Mouse (Mus musculus) testis, adult 2 months (tissue): ENCODE results near the gene E330034G19Rik. TPM values are rescaled to one million over a fixed set of nuclear protein-coding genes. Genes with fewer than 3 reads are reported as not detected.

Experiments
- H3K27ac ChIP-seq: fragments of 200-500 bp; 2 replicates; pipeline ENCODE4 v1.5.1; 2012; ENCODE audit warnings: low read depth, low read length; ENCODE audit not compliant: control insufficient read depth, insufficient read depth
- H3K27me3 ChIP-seq: fragments of 200-500 bp; 2 replicates; pipeline ENCODE4 v1.6.1; 2012; ENCODE audit warnings: mild to moderate bottlenecking, low read length, moderate library complexity; ENCODE audit not compliant: control insufficient read depth, insufficient read depth
- H3K36me3 ChIP-seq: fragments of 200-500 bp; 2 replicates; pipeline ENCODE4 v1.6.1; 2012; ENCODE audit warnings: mild to moderate bottlenecking, low read length; ENCODE audit not compliant: control insufficient read depth, insufficient read depth
- H3K4me1 ChIP-seq: fragments of 200-500 bp; 2 replicates; pipeline ENCODE4 v1.6.1; 2012; ENCODE audit warnings: low read length; ENCODE audit not compliant: control insufficient read depth, insufficient read depth
- H3K4me3 ChIP-seq: fragments of 200-500 bp; 2 replicates; pipeline ENCODE4 v1.5.1; 2012; ENCODE audit warnings: low read depth, mild to moderate bottlenecking, low read length, moderate library complexity, mixed read lengths; ENCODE audit not compliant: control insufficient read depth
- CTCF ChIP-seq: fragments of 200-500 bp; IDR thresholded peaks from 2 replicates; pipeline ENCODE4 v1.5.1; 2012; ENCODE audit warnings: low read depth, mild to moderate bottlenecking, inconsistent platforms, low read length, moderate library complexity; ENCODE audit not compliant: control insufficient read depth, insufficient read depth, insufficient replicate concordance
- POLR2A ChIP-seq: fragments of 200-500 bp; IDR thresholded peaks from 2 replicates; pipeline ENCODE4 v1.6.1; 2012; ENCODE audit warnings: low read depth, mild to moderate bottlenecking, inconsistent platforms, low read length, moderate library complexity; ENCODE audit not compliant: control insufficient read depth
- polyA plus RNA-seq: library from polyadenylated mRNA; depleted of rRNA; stranded (reverse); fragments of >200 nt; gene quantifications from 2 replicates; pipeline ENCODE4 v1.2.3, GENCODE M21; 2012

E330034G19Rik gene
- polyA plus RNA-seq, 1 experiment: 7.9 TPM

DNA sequence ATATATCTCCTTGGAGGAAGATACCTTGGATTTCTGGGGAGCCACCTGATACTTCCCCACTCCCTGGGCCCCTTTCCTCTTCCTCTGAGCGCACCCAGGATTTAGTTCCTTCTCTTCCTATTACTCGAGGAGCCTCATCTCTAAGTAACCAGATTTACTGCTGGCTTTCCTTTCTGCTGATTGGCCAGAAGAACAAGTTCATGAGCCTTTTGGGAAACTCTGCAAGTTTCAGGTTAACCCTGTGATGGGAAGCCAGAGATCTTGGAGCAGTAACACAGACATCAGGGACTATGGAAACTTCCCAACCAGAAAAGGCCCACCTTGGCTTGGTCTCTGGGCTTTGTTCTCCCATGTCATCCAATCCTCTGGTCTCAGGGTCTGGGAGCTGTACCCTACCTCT, 37.1 kb upstream of the E330034G19Rik start:
- Histone ChIP-seq H3K27ac (no peak overlapping the region), H3K4me3 (no peak overlapping the region), H3K36me3 (no peaks in the 10 kb centered on the region), H3K27me3 (no peaks in the 10 kb centered on the region), H3K4me1 (no peaks in the 10 kb centered on the region)
- TF ChIP-seq POLR2A (no peak), CTCF (no peak)

- H3K27ac ChIP-seq: no peak overlapping the region
- no peaks in the 10 kb centered on the region; the same call in 1 of the 2 replicates for H3K4me1 ChIP-seq
- H3K4me3 ChIP-seq: no peak overlapping the region
- TF ChIP-seq CTCF (no peak), POLR2A (no peak)
- H3K27me3 ChIP-seq: no peaks in the 10 kb centered on the region
- H3K36me3 ChIP-seq: no peaks in the 10 kb centered on the region
Observed at GRCm38 (mm10) chr14:24260391-24260790, 32.6 kb upstream of the E330034G19Rik start.

DNA sequence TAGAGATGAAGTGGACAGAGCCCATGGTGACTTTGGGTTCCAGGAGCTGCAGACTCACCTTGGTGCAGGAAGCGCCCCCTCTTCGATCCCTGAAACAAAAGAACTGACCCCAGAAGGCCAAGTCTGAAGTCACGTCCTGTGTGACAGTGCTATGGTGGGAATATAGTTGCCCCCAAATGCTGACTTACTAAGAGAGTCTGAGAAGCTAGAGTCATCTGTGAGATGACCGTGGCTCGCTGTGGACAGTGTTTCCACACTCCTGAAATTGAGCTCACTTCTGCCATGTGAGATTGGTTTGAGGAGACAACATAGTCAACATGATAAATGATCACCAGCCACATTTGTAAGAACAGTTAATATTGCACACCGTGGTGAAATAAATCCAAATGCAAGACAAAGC, 30.6 kb upstream of the E330034G19Rik start:
- H3K27me3 ChIP-seq: no peaks in the 10 kb centered on the region
- no peak for TF ChIP-seq CTCF
- TF ChIP-seq POLR2A: no peak
- H3K4me1 ChIP-seq: no peaks in the 10 kb centered on the region; the same call in 1 of the 2 replicates
- H3K4me3 ChIP-seq: no peak overlapping the region
- no peaks in the 10 kb centered on the region for H3K36me3 ChIP-seq
- no peak overlapping the region for H3K27ac ChIP-seq

DNA sequence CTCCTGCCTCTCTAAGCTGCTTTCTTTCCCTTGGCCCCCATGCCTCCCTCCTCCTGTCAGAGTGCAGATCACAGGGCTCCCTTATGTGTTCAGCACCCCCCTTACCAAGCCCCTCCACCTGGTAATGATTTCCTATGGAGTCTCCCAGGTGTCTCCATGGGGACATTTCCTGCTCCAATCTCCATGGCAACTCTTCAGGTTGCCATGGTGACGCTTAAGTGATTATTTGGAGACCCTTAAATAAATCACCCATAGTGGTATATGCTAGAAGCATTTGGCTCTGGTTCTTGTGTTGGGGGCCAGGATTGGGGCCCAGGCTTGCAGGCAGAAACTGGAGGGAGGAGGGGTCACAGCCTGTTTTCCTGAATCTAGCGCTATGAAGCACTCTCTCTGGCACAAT, 30.1 kb upstream of the E330034G19Rik start:
- Histone ChIP-seq H3K4me3 (no peak overlapping the region), H3K27ac (no peak overlapping the region), H3K36me3 (no peaks in the 10 kb centered on the region), H3K4me1 (no peaks in the 10 kb centered on the region; the same call in 1 of the 2 replicates), H3K27me3 (no peaks in the 10 kb centered on the region)
- TF ChIP-seq CTCF: no peak
- no peak for TF ChIP-seq POLR2A

DNA sequence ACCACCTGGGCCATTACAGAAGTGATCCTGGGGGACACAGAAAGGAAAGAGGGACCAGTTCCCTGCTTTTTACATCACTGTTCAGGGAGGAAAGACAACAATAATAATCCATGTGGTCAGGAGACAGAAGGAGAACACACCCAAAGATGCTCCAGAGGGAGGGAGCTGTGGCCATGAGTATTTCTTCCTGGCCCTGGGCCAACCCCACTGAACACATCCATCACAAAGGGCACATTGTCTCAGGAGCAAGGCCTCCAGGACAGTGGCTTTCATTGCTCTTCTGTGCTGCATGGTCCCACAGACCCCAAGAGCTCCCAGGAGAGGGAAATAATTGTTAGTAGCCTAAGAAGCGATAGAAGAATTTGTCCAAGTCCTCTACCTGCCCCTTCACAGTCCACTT, 23.4 kb upstream of the E330034G19Rik start:
- H3K4me3 ChIP-seq: no peak overlapping the region
- no peak for TF ChIP-seq CTCF
- TF ChIP-seq POLR2A: no peak
- no peaks in the 10 kb centered on the region for H3K36me3 ChIP-seq
- no peaks in the 10 kb centered on the region for H3K27me3 ChIP-seq
- no peaks in the 10 kb centered on the region for H3K4me1 ChIP-seq
- no peak overlapping the region for H3K27ac ChIP-seq

DNA sequence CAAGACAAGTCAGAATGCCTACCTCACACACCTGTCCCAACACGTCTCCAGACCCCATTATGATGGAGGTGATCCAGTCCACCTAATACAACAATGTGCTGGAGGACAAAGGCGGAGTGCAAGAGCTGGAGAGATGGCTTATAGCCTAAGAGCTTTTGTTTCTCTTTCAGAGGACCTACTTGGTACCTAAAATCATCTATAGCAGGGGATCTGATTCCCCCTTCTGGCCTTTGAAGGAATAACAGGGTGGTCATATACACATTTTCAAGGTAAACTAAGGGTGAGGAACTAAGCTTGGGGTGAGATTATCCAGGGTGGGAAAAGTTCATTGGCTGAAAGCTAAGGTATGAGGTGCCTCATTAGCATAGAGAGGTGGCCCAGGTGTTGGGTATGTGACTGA, 19.4 kb upstream of the E330034G19Rik start:
- Histone ChIP-seq H3K4me3 (no peak overlapping the region), H3K4me1 (no peaks in the 10 kb centered on the region), H3K27me3 (no peaks in the 10 kb centered on the region), H3K36me3 (no peaks in the 10 kb centered on the region), H3K27ac (no peak overlapping the region)
- TF ChIP-seq POLR2A (no peak), CTCF (no peak)

- no peaks in the 10 kb centered on the region for H3K36me3 ChIP-seq
- TF ChIP-seq POLR2A: no peak
- no peak for TF ChIP-seq CTCF
- H3K4me3 ChIP-seq: no peak overlapping the region
- H3K27me3 ChIP-seq: no peaks in the 10 kb centered on the region
- H3K4me1 ChIP-seq: no peaks in the 10 kb centered on the region
- no peak overlapping the region for H3K27ac ChIP-seq
Observed at GRCm38 (mm10) chr14:24275534-24275933, 17.5 kb upstream of the E330034G19Rik start.

DNA sequence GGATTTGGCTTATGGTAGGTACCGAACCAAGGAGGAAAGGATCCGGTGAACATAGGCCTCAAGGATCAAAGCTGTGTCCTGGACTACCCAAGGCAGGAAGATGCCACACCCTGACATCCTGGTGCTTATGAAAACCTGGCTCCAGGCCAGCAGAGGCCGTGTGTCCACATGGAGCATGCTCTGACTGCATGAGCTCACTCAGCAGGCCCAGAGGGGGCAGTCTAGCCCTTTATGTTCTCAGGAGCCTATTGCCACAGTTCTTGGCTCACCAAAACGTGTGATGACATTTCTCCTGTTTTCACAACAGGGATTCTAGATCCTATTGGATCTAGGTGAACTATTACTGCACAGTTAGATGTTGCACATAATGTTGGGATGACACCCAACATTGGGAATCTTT, 11.7 kb upstream of the E330034G19Rik start:
- no peaks in the 10 kb centered on the region for H3K4me1 ChIP-seq
- H3K4me3 ChIP-seq: no peak overlapping the region
- no peak overlapping the region for H3K27ac ChIP-seq
- no peaks in the 10 kb centered on the region for H3K27me3 ChIP-seq
- no peaks in the 10 kb centered on the region for H3K36me3 ChIP-seq
- TF ChIP-seq CTCF: no peak
- no peak for TF ChIP-seq POLR2A

DNA sequence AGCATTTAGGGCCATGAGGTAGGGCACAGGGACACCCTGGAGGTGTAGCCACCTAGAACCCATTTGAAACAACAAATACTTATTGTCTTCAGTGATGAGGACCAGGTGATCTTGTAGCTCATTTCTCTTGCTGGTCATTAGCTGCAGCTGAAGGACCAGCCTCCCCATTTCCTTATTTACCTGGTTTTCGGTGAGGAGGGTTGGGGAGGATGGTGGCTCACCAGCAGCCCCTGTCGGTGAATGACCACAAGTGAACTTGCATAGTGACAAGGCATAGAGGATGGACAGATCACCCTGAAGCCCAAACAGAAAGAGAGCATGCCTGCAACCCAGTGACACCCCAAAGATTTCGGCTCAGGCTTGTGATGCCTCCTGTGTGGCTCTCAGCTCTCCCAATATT, 10.7 kb upstream of the E330034G19Rik start:
- Histone ChIP-seq H3K4me3 (no peak overlapping the region), H3K27ac (no peak overlapping the region), H3K4me1 (no peaks in the 10 kb centered on the region), H3K27me3 (no peaks in the 10 kb centered on the region), H3K36me3 (no peaks in the 10 kb centered on the region)
- TF ChIP-seq CTCF (no peak), POLR2A (no peak)
